In the genomic region with DNA sequence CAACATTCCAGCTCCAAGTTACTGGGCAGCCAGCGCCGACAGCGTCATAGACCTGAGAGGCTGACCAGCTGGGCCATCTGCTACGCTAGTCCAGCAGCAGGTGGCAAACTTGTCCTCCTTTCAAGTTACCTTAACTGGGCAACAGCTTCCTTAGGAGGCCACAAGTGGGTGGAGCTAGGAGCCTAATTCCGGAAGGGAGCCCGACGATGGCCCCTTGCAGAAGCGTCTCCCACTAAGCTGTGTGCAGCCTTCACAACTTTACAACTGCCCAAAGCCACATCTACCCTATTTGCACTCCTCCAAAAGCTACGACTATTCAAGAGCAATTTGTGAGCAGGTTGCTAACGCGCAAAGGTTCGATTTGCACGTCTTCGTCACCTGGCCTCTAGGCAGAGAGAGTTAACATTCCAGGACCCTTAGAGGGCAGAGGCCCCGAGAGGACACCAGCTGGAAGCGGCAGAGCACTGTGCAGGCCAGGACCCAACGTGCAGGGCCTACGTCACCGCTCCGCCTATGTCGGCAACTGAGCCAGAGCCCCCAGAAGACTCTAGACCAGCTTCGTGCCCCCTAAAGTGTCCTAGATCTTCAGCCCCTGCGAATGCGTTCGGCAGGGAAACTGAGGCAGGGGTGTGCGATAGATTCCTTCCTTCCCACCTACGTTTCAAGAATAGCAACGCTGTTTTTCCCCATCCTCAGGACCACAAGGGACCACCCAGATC, we compare ENCODE assay signal across 8 mouse cellular contexts. TPM values are rescaled to one million over a fixed set of nuclear protein-coding genes. Genes with fewer than 3 reads are reported as not detected.
DNase-seq lines count a peak whose midpoint lies in the region; ATAC-seq and TF ChIP-seq lines count a peak whose summit lies in the region.

No protein-coding gene starts in this region.

- H3K9me3 ChIP-seq in E14TG2a.4 (ENCODE audit: low read length), result no peaks in the 10 kb centered on the region
- no peaks in the 10 kb centered on the region for H3K9me3 ChIP-seq in heart, embryonic 10.5 days
- no peaks in the 10 kb centered on the region for H3K9me3 ChIP-seq in kidney, embryonic 14.5 days (ENCODE audit: control insufficient read depth, low read length)

- DNase-seq in adrenal gland, adult 18-20 months (ENCODE audit: low spot score in 2 of 2), result peak; percentile 47 to 49
- DNase-seq in embryo, embryonic 11.5 days (ENCODE audit: low read depth, low spot score), result peak; percentile 32
- peak; percentile 93 for DNase-seq in heart, embryonic 10.5 days (ENCODE audit: low spot score)
- DNase-seq in lung, postnatal 14 days, result peak; percentile 66
- DNase-seq in retina, adult 2 months (ENCODE audit: low read depth, low spot score), result peak; percentile 64
- no peak for DNase-seq in frontal cortex, postnatal 36 days (ENCODE audit: low spot score in 2 of 2)

- H3K9ac ChIP-seq in kidney, embryonic 14.5 days (ENCODE audit: low read depth, low read length), result peak overlapping the region; percentile 100

- 3% methylated on average over 28 of the region's 28 CpGs for WGBS in heart, embryonic 10.5 days
- WGBS in kidney, embryonic 14.5 days, result under 1% methylated on average over 28 of the region's 28 CpGs

- peak overlapping the region; percentile 96 for H3K4me3 ChIP-seq in E14TG2a.4 (replicated peaks; ENCODE audit: low read length)
- H3K4me3 ChIP-seq in heart, embryonic 10.5 days, result peak overlapping the region; percentile 96
- peak overlapping the region; percentile 96 for H3K4me3 ChIP-seq in kidney, embryonic 14.5 days (ENCODE audit: low read length)

- H3K27me3 ChIP-seq in E14TG2a.4 (ENCODE audit: insufficient read depth, low read length), result no peaks in the 10 kb centered on the region
- no peaks in the 10 kb centered on the region for H3K27me3 ChIP-seq in heart, embryonic 10.5 days (ENCODE audit: insufficient read depth, poor library complexity, severe bottlenecking)
- H3K27me3 ChIP-seq in kidney, embryonic 14.5 days (ENCODE audit: control insufficient read depth, insufficient read depth, low read length), result no peaks in the 10 kb centered on the region

- peak overlapping the region; percentile 100 for H3K27ac ChIP-seq in heart, embryonic 10.5 days
- H3K27ac ChIP-seq in kidney, embryonic 14.5 days (ENCODE audit: low read depth, low read length), result peak overlapping the region; percentile 100

- no peak for TF ChIP-seq CTCF in E14TG2a.4 (conservative IDR thresholded peaks at IDR 0.05; ENCODE audit: low read length)

- peak overlapping the region; percentile 94 for H3K4me2 ChIP-seq in kidney, embryonic 14.5 days (replicated peaks; ENCODE audit: low read depth, low read length)

- H3K4me1 ChIP-seq in E14TG2a.4 (replicated peaks; ENCODE audit: low read depth, low read length), result peaks cover 72% of the 10 kb centered on the region
- peaks cover 42% of the 10 kb centered on the region for H3K4me1 ChIP-seq in heart, embryonic 10.5 days
- H3K4me1 ChIP-seq in kidney, embryonic 14.5 days (ENCODE audit: control insufficient read depth, insufficient read depth, low read length), result peaks cover 28% of the 10 kb centered on the region

- H3K36me3 ChIP-seq in E14TG2a.4 (ENCODE audit: insufficient read depth, low read length), result peaks cover 22% of the 10 kb centered on the region
- peaks cover 16% of the 10 kb centered on the region for H3K36me3 ChIP-seq in heart, embryonic 10.5 days
- H3K36me3 ChIP-seq in kidney, embryonic 14.5 days (ENCODE audit: control insufficient read depth, insufficient read depth, low read length), result peaks cover 7% of the 10 kb centered on the region; the same call in 1 of the 2 replicates

- ATAC-seq in kidney, embryonic 14.5 days (ENCODE audit: low FRiP score, low TSS enrichment), result peak; percentile 29

RNA-seq across cellular contexts. Expression of gene Pcif1, which starts 0.4 kb away (rescaled TPM):
- total RNA-seq in adrenal gland, adult 18-20 months (2021), result 10 to 100 TPM; 35.1 to 48.6 TPM
- polyA plus RNA-seq in heart, embryonic 10.5 days (2016; fragmentation: Nextera tagmentation; extraction: Ambion mirVana), result 57.9 and 61.5 TPM in 2 replicates
- 68.9 and 72.9 TPM in 2 replicates for polyA plus RNA-seq in kidney, embryonic 14.5 days (2014; fragmentation: Nextera tagmentation; extraction: Ambion mirVana)

RNA-seq across cellular contexts. Expression of gene Pltp, which starts 21.2 kb away (rescaled TPM):
- total RNA-seq in adrenal gland, adult 18-20 months (2021), result 10 to 100 TPM; 22.5 to 55.9 TPM
- 8.1 and 12.6 TPM in 2 replicates for polyA plus RNA-seq in heart, embryonic 10.5 days (2016; fragmentation: Nextera tagmentation; extraction: Ambion mirVana)
- polyA plus RNA-seq in kidney, embryonic 14.5 days (2014; fragmentation: Nextera tagmentation; extraction: Ambion mirVana), result 25.7 and 34.6 TPM in 2 replicates

RNA-seq across cellular contexts. Expression of gene Zfp335, which starts 32.9 kb away (rescaled TPM):
- total RNA-seq in adrenal gland, adult 18-20 months (2021), result 10 to 100 TPM; 20.9 to 22.4 TPM
- polyA plus RNA-seq in heart, embryonic 10.5 days (2016; fragmentation: Nextera tagmentation; extraction: Ambion mirVana), result 12.6 and 13.5 TPM in 2 replicates
- 10.7 and 13.8 TPM in 2 replicates for polyA plus RNA-seq in kidney, embryonic 14.5 days (2014; fragmentation: Nextera tagmentation; extraction: Ambion mirVana)

RNA-seq across cellular contexts. Expression of gene Neurl2, which starts 45.4 kb away (rescaled TPM):
- 1 to 10 TPM; 1.4 to 1.7 TPM for total RNA-seq in adrenal gland, adult 18-20 months (2021)
- 28.2 and 55.0 TPM in 2 replicates for polyA plus RNA-seq in heart, embryonic 10.5 days (2016; fragmentation: Nextera tagmentation; extraction: Ambion mirVana)
- polyA plus RNA-seq in kidney, embryonic 14.5 days (2014; fragmentation: Nextera tagmentation; extraction: Ambion mirVana), result 6.0 and 6.6 TPM in 2 replicates

RNA-seq across cellular contexts. Expression of gene Ctsa, which starts 46.0 kb away (rescaled TPM):
- total RNA-seq in adrenal gland, adult 18-20 months (2021), result 100 to 1,000 TPM; 103 to 106 TPM
- polyA plus RNA-seq in heart, embryonic 10.5 days (2016; fragmentation: Nextera tagmentation; extraction: Ambion mirVana), result 138 and 149 TPM in 2 replicates
- 122 and 135 TPM in 2 replicates for polyA plus RNA-seq in kidney, embryonic 14.5 days (2014; fragmentation: Nextera tagmentation; extraction: Ambion mirVana)

Comparison
In these comparisons a context has a peak if more than half of its experiments do, and no peak if none do; other contexts are left out.
1. DNase-seq: peak in adrenal gland, adult 18-20 months (2 of 2), embryo, embryonic 11.5 days (single experiment), heart, embryonic 10.5 days (single experiment), lung, postnatal 14 days (single experiment) and retina, adult 2 months (single experiment); none in frontal cortex, postnatal 36 days (0 of 2).
2. Peak in every context shown above with its lines, with median percentiles within 50 percentile points of each other: H3K4me3 ChIP-seq.